Mouse (Mus musculus) gastrocnemius, postnatal 4 days (tissue): ENCODE results near the gene Gm20441. TPM values are rescaled to one million over a fixed set of nuclear protein-coding genes. Genes with fewer than 3 reads are reported as not detected.
A peak's percentile ranks its signal among the peaks of the same experiment; 100 is the strongest.

Experiments used
- DNase-seq, 2 experiments: peaks; one replicate each; pipeline ENCODE4 v3.0.0; 2021 to 2022; ENCODE audit warnings: low spot score in 2 of 2, mixed read lengths in 2 of 2
- long read RNA-seq, 2 experiments: library from polyadenylated mRNA; stranded (forward); transcript quantifications; one replicate each; pipeline ENCODE4 v2.0.0; 2021
- total RNA-seq, 2 experiments: library from RNA; stranded (reverse); gene quantifications; 2 replicates each; pipeline ENCODE4 v1.2.3; 2021

Gene Gm20441
- not detected for total RNA-seq
- long read RNA-seq, experiment 1, result 0 reads
- long read RNA-seq, experiment 2, partial matches to known transcripts, result 1 of 1 reads
- long read RNA-seq, experiment 2, other reads (novel, unspliced or antisense), result 0 of 1 reads

DNA sequence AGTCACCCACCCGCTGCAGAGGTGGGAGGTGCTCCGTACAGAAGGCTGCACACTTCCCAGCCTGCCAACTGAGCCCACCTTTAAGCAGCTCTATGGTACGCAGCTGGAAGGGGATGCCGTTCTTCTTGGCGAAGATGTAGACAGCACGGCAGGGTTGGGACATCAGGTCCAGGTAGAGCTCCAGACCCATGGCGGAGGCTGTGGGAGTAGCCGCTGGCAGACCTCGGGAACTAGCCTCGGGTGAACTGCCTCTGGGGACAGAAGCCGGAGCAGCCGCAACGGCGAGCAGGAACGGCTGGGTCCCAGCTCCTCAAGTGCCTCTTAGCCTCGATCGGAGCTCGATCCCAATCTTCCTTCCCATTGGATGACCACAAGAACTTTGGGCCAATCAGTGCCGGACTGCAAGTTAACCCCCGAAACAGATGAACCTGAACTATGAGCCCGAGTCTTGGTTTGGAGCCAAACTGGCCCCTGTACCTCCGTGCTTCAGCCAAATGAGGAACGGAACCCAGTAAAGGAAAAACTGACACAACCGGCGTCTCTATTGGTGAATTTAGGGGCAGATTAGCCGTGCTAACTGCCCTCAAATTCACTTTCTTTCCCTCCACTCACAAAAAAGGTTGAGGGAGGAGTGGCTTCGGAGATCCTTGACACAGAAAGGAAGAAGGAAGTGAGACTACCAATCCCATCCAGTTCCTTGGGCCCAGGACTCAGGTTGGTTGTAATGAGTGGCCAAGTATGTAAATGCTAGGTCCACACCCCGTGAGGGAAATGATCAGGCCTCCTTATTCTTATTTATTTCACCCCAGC is at the start of gene Gm20441, which contains the start of gene Gstt3:
Gm20441 (minus strand) TSS at position 186 of the 810 bp plus-strand sequence.
Gstt3 (minus strand) TSS at position 646 of the 810 bp plus-strand sequence.
- peak; percentile 29 to 60 for DNase-seq

DNA sequence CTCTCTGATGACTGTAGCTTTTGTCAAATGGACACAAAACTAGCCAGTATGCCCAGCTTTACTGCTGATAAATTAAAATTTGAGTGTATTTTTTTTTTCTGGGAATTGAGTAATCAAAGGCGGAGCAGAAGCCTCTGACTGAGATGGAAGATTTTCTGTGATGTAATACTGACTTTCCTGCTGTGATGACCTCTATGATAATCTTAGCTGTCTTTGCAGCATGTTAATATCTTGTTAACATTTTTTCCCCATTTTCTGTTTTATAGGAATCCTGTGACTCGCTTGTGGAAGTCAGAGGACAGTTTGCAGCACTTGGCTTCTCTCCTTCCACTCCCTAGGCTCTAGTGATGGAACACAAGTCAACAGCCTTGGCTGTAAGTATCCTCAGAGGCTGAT is 49.5 kb upstream of the Gm20441 start:
- DNase-seq, result no peak

- no peak for DNase-seq
Observed at GRCm38 (mm10) chr10:75829529-75830274, 48.9 kb upstream of the Gm20441 start.

DNA sequence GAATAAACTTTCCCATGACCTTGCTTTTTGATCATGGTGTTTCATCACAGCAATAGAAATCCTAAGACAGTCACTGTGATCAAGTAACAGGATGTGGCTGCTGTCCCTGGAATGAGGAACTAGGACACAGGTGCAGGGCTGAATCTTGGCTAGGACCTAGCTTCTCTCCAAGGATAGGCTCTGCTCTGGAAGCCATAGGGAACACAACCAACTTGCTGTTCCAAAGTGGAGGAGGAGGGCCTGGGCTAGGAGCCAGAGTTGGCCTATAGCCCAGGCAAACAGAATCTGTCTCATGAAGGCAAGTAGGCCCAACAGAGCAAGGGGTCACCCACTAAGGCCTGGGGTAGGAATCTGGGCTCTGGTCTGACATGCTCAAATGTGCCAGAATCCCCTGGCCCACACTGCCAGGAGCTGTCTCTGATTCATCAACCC is 47.8 kb upstream of the Gm20441 start:
- DNase-seq, result peak; percentile 39 to 71

DNA sequence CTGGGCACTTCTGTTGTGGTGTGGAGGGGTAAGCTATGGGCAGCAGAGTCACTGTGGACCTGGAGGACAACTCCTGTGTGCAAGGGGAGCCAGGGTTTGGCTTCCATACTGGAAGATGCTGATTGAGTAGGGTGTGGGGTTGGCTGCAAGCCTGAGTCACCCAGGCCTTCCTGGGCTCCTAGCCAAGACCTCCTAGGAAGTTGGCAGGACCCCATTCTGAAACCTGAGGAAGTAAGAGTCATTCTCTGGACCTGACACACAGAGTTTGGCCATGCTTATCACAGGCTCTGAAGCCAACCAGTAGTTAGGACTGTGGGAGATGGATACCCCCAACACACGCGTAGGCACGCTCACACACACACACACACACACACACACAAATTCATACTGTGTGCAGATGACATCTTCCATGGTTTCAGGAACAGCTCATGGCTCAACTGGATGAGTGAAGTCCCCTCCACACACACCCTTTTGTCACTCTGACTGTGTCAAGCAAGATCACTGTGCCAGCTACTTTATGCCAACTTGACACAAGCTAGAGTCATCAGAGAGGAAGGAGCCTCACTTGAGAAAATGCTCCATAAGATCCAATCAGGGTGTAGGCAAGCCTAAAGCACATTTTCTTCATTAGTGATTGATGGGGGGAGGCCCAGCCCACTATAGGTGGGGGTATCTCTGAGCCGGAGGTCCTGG is 47.1 kb upstream of the Gm20441 start:
- peak; percentile 46 to 60 for DNase-seq

- DNase-seq, result no peak
Observed at GRCm38 (mm10) chr10:75824530-75824929, 43.8 kb upstream of the Gm20441 start.

GRCm38 (mm10) chr10:75823782-75824181 is 43.0 kb upstream of the Gm20441 start:
- no peak for DNase-seq

GRCm38 (mm10) chr10:75822443-75822842 is 41.7 kb upstream of the Gm20441 start, which contains the start of gene Gstt4:
Gstt4 (minus strand) TSS chr10:75822543.
- no peak for DNase-seq

- DNase-seq, result no peak
Observed at GRCm38 (mm10) chr10:75819882-75820281, 39.1 kb upstream of the Gm20441 start.

- DNase-seq, result no peak
Observed at GRCm38 (mm10) chr10:75818641-75819040, 37.9 kb upstream of the Gm20441 start.

GRCm38 (mm10) chr10:75804217-75804616 is 23.5 kb upstream of the Gm20441 start:
- no peak for DNase-seq

DNA sequence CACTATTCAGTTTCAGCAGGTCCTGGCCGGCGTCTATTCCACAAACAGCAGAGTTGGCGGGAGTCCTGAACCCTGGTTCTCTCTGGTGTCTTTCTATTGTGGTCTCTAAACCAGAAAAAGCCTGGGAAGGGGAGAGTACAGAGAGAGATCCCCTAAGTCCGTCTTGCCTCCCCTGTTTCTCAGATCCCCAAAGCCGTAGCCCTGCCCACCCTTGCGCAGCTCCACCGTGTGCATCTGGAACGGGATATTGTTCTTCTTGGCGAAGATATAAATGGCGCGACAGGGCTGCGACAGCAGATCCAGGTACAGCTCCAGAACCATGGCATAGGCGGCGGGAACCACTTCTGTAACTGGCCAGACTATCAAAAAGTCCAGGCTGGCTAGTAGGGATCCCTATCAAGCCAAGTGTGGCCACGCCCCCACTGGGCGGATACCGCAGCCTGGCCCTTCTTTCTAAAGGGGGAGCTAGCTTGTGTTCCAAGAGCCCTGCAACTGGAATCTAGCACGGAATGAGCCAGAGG is 17.5 kb upstream of the Gm20441 start, which contains the start of gene Gstt1:
Gstt1 (minus strand) TSS at position 409 of the 521 bp plus-strand sequence.
- DNase-seq, result peak in 1 of 2 experiments; percentile 68

DNA sequence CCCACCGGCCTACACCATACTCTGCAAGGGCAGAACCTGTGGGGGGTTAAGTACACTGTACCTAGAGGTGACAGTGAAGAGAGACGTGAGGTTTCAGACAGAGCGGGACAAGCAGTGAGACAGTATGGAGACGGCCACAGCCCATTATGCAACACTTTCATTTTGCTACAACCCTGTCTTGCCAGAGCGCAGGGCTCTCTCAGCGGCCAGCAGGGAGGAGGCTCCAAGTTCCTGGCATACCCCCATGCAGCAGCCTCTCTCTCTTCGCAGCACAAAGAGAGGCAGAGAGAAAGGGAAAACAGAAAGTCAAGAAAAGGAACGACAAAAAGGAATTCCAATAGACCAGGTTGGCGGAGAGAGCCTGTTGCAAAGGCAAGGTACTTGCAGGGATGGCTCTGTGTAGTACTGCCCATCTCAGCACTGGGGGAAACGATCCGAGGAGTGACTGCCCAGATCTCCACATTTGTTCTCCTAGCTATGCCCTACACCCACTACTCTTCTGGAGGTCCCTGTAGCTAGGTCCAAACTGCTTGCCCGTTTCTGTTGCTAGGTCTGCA is 16.9 kb upstream of the Gm20441 start:
- peak in 1 of 2 experiments; percentile 56 for DNase-seq

- DNase-seq, result no peak
Observed at GRCm38 (mm10) chr10:75796731-75797516, 16.2 kb upstream of the Gm20441 start.

GRCm38 (mm10) chr10:75794880-75795279 is 14.1 kb upstream of the Gm20441 start:
- DNase-seq, result no peak

DNA sequence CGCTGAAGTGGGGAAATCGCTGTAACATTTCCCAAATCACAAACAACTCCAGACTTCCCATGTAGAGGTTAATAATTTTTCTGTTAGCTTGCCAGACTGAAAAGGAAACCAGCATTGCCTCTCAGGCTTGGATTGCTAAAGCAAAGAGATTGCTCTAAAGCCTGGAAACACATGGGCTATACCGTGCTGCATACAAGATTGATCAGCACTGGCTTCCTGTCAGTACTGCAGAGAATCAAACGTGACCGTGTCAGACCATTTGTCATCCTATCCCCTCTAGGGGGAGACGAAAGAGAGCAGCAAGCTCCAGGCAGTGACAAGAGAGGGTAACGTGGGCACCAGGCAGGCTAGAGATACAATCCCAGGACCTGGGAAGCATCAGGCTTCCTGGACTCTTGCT is 10.0 kb upstream of the Gm20441 start:
- DNase-seq, result no peak

DNA sequence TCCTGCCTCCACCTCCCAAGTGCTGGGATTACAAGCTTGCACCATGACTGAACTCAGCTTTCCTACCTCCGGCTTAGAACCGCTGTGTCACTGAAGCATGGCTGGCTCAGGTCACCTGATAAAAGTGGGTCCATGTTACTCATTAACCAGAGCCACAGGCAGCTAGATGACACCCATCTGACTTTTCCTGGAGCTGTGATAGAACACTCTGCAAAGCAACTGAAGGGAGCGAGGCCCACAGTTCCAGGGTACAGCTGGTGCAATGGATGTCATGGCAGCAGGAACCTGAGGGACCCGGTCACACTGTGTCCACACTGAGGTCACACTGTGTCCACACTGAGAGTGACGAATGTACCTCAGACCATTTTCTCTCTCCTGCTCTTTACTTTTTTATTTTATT is 9.1 kb upstream of the Gm20441 start:
- DNase-seq, result no peak

DNA sequence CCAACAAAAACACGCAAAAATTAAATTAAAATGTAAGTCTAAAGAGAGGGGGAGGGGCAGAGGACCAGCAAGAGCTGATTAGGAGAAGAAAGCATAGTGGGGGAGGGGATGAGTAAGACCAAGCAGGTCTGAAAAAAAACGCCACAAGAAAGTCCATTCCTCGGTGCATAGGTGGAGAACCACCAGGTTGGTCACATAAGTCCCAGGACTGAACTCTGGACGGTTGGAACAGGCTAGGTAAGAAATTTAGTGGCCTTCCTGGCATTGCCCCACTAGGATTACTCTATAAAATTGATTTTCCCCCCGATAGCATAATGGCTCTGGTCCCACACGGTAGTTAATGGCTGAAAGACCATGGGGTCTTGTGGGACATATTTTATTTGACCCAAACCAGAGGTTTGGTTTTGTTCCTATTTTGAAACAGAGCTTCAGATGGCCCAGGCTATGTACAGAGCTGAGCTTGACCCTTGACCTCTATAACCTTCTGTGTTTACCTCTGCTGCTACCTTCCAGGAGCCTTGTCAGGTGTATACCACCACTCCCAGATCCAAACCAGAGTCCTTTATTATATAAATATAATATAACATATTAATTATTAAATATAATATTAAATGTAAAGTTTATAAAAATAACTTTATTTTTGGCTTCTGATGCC is 8.5 kb upstream of the Gm20441 start:
- no peak for DNase-seq

- no peak for DNase-seq
Observed at GRCm38 (mm10) chr10:75788277-75788676, 7.5 kb upstream of the Gm20441 start.
